Mouse (Mus musculus) CH12.LX (cell line): Measurements from ENCODE around the gene Gm10644.

Experiments used
- JUND ChIP-seq: conservative IDR thresholded peaks from 2 replicates; pipeline ENCODE4 v1.6.1; 2011; ENCODE audit warnings: low read depth, low read length, improper control_type of control experiment
- MEF2A ChIP-seq: IDR thresholded peaks from 2 replicates; pipeline ENCODE4 v1.6.1; 2014; ENCODE audit warnings: low read depth, mild to moderate bottlenecking, inconsistent platforms, low read length, improper control_type of control experiment, borderline replicate concordance
- POLR2A ChIP-seq: IDR thresholded peaks from 2 replicates; pipeline ENCODE4 v1.6.1; 2011; ENCODE audit warnings: low read depth, mild to moderate bottlenecking, improper control_type of control experiment, low read length
- RCOR1 ChIP-seq: conservative IDR thresholded peaks from 2 replicates; pipeline ENCODE4 v1.6.1; 2012; ENCODE audit warnings: low read depth, mild to moderate bottlenecking, inconsistent platforms, low read length, improper control_type of control experiment
- UBTF ChIP-seq: IDR thresholded peaks from 2 replicates; pipeline ENCODE4 v1.6.1; 2012; ENCODE audit warnings: low read depth, mild to moderate bottlenecking, inconsistent platforms, low read length, improper control_type of control experiment, moderate library complexity

GRCm38 (mm10) chr8:83954749-83955105, 278 bp downstream of the Gm10644 start:
- TF ChIP-seq UBTF: no peak
- no peak for TF ChIP-seq JUND
- no peak for TF ChIP-seq RCOR1
- TF ChIP-seq POLR2A: no peak; the same call in 1 of the 2 replicates
- TF ChIP-seq MEF2A: no peak
